Mouse (Mus musculus): Measurements from ENCODE around the gene Rufy2.
"Not testable (repeated sequence)": the region's sequence is repeated elsewhere in the genome, so short reads cannot be mapped to it uniquely, and the experiment has no call there.

Rufy2 gene

DNA sequence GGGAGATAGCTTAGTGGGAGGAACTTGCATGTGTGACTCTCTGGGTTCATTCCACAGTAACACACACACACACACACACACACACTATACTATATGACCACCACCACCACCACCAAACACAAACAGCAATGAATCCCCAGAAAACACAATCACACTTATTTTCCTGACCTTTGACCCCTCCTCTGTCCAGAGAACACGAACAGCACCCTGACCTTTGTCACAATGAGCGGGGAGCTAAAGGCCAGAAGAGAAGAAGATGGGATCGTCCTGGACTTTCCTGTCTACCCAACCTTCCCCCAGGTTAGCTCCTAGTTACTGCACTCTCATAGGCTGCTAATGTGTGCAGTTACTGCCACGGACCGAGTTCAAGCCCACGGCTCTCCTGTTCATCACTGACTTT lies 72.0 kb downstream of the Rufy2 start:
- DNase-seq (ENCODE audit: low read depth, low spot score): no peak

GRCm38 (mm10) chr10:63053007-63053406 lies 73.0 kb downstream of the Rufy2 start:
- no peak for DNase-seq (ENCODE audit: low read depth, low spot score)

GRCm38 (mm10) chr10:63054071-63054470 lies 74.0 kb downstream of the Rufy2 start:
- DNase-seq (ENCODE audit: low read depth, low spot score): not testable (repeated sequence)

- no peak for DNase-seq (ENCODE audit: low read depth, low spot score)
Observed at GRCm38 (mm10) chr10:63054586-63054985, 74.6 kb downstream of the Rufy2 start.

DNA sequence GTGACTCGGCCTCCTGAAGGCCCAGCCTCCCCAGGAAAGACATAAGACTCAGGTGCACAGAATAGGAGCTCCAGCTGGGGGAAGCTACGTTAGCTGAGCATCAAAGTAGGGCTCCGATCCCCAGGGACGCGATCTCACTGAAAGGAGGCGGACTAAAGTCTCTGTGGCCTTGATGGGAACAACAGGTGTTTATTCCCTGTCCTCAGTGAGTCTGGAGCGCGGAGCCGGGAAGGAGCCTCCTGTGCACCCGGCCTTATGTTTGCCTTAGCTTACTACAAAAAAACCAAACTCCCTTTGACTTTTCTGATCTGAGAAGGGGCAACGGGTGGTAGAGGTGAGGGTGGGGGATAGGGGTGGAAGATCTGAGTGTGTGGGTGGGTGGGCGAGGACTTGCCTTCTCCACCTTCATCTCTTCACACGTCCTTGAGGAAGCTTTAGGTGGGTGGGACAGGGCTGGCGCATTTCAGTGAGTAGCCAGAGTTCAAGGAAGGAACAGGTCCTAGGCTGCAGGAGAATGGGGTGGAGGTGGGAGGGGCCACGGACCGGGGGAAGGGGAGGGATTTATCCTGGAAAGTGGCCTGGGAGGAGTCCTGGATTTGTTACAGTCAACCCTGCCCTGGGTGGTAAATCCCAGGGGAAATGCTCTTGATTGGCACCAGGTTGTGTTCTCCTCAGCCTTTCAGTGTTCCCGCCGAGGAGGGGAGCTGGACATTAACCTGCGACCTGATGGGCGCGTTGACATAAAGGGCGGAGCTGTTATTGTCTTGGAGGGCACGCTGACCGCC lies 77.1 kb downstream of the Rufy2 start:
- DNase-seq (ENCODE audit: low read depth, low spot score): no peak

- DNase-seq (ENCODE audit: low read depth, low spot score): no peak
Observed at GRCm38 (mm10) chr10:63059862-63060261, 79.8 kb downstream of the Rufy2 start, which contains the start of gene Pbld1. Gene Pbld1, plus strand, starts transcription at chr10:63060162.

GRCm38 (mm10) chr10:63060406-63060805 lies 80.4 kb downstream of the Rufy2 start:
- no peak for DNase-seq (ENCODE audit: low read depth, low spot score)

DNA sequence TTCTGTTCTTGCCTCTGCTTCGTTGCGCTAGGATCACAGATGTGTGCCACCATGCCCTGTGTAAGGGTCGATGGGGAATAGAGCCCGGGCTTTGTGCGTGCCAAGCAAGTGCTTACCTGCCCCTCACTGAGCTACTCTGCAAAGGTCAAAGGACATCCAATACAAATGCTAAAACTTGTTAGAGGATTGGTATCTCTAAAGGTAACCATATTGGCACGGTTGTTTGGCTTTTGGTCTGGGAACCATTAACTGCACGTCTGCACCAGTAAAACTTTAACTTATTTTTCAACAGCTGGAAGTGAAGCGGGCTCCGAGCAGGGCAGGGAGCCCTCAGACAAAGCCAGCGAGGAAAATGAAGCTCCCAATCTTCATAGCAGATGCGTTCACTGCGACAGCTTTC lies 81.2 kb downstream of the Rufy2 start:
- no peak for DNase-seq (ENCODE audit: low read depth, low spot score)

- no peak for DNase-seq (ENCODE audit: low read depth, low spot score)
Observed at GRCm38 (mm10) chr10:63062696-63063095, 82.7 kb downstream of the Rufy2 start.

- no peak for DNase-seq (ENCODE audit: low read depth, low spot score)
Observed at GRCm38 (mm10) chr10:63063365-63063764, 83.3 kb downstream of the Rufy2 start.

DNA sequence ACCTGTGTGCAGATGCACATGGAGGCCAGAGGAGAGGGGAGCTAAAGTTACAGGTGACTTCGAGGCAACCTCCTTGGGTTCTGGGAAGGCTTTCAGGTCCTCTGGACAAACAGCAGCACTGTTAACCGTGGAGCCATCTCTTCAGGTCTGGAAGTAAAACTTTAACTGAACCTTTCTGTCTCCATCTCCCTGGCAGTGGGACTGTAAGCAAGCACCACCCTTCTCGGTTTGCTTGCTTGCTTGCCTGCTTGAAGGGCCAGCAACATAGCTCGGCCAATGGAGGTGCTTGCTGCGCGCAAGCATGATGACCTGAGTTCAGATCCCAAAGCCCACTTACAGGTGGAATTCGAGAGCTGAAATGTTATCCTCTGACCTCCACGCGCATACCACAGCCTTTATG lies 84.5 kb downstream of the Rufy2 start:
- DNase-seq (ENCODE audit: low read depth, low spot score): no peak

DNA sequence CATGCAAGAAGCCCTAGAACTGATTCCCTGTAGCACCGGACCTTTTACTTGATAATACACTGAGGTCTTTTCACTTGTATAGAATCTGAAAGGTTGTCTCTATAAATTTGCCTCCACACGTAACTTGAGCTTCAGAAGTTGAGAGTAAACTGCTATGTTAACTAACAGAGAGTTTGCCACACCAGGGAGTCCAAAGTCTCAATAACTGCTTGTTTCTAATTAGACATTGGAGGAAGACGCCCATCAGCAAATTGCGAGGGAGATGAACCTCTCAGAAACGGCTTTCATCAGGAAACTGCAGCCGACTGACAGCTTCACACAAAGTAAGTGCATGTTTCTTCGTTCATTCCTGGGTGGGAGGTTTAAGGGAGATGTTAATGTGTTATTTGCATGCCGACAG lies 85.5 kb downstream of the Rufy2 start:
- DNase-seq (ENCODE audit: low read depth, low spot score): no peak

- peak; percentile 77 for DNase-seq (ENCODE audit: low read depth, low spot score)
Observed at GRCm38 (mm10) chr10:63065988-63066387, 86.0 kb downstream of the Rufy2 start.

All from retina, adult 2 months (tissue).